Mouse (Mus musculus): ENCODE measurements around the gene Olfr1085. TPM values are rescaled to one million over a fixed set of nuclear protein-coding genes. Genes with fewer than 3 reads are reported as not detected.
"Not testable (repeated sequence)": the region's sequence is repeated elsewhere in the genome, so short reads cannot be mapped to it uniquely, and the experiment has no call there.

Gene Olfr1085
- polyA plus RNA-seq (2012; rRNA removed) = not detected in 2 replicates
- not detected in 2 replicates for polyA plus RNA-seq (2014; fragmentation: Nextera tagmentation; extraction: Ambion mirVana)

DNA sequence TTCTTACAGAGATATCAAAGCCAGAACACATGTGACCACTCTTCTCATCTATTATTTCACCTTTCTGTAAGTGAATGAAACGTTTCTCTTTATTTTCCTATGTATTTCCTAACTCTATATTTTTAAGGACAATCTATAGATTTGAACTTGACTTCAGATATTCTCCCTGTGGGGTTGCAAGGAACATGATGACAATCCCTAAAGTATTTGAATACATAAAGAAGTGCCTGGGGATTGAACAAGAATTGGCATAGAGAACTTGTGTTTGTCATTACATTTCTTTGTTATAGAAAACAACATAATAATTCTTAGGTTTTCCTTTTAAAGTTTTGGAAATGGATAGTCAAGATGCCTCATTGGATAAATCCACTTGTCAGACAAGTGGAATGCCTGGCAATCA lies at the start of gene Olfr1085:
TSS of gene Olfr1085 (minus strand) at position 101 of the 400 bp plus-strand sequence.
- Histone ChIP-seq H3K4me1 (ENCODE audit: control insufficient read depth, insufficient read depth, low read length) (no peaks in the 10 kb centered on the region), H3K27ac (replicated peaks; ENCODE audit: low read depth, low read length) (no peak within 1 kb of the TSS), H3K27me3 (ENCODE audit: control insufficient read depth, insufficient read depth, low read length) (no peaks in the 10 kb centered on the region), H3K9ac (ENCODE audit: low read depth, low read length, severe bottlenecking) (no peak within 1 kb of the TSS), H3K4me3 (replicated peaks; ENCODE audit: low read length) (no peak within 1 kb of the TSS), H3K4me2 (replicated peaks; ENCODE audit: low read depth, low read length, severe bottlenecking) (no peak within 1 kb of the TSS), H3K36me3 (ENCODE audit: control insufficient read depth, insufficient read depth, low read length) (no peaks in the 10 kb centered on the region), H3K9me3 (ENCODE audit: control insufficient read depth, low read length) (no peaks in the 10 kb centered on the region)
- ATAC-seq (ENCODE audit: low FRiP score, low read depth) (no peak), DNase-seq (ENCODE audit: low spot score) (no peak)
- TF ChIP-seq POLR2A (IDR thresholded peaks at IDR 0.05; ENCODE audit: borderline replicate concordance, extremely low read depth, insufficient read depth, insufficient read length) = no peak
- 31% methylated on average over 1 of the region's 1 CpGs for WGBS

DNA sequence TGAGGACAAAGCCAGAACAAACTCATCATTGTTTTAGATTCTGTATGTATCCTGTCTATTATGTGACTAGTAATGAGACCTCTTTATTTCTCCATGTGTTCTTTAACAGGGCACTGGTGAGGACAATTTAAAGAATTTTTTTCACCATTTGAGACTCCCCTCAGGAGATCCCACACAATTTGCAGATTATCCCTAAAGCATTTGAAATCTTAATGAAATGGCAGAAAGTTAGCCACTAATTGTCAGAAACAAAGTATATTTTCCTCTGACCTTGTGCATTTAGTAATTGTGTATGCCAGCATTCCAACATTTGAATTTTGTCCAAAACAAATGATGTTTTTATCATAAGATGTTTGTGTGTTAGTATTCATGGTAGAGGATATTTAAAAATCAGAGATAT lies 36.5 kb upstream of the Olfr1085 start, which contains the start of gene Olfr1087:
TSS of gene Olfr1087 (minus strand) at position 101 of the 400 bp plus-strand sequence.
- H3K4me1 ChIP-seq (ENCODE audit: control insufficient read depth, insufficient read depth, low read length) = no peaks in the 10 kb centered on the region
- ATAC-seq (ENCODE audit: low FRiP score, low read depth) (no peak), DNase-seq (ENCODE audit: low spot score) (no peak)
- no peak for TF ChIP-seq POLR2A (IDR thresholded peaks at IDR 0.05; ENCODE audit: borderline replicate concordance, extremely low read depth, insufficient read depth, insufficient read length)
- H3K9me3 ChIP-seq (ENCODE audit: control insufficient read depth, low read length) = no peaks in the 10 kb centered on the region
- H3K4me2 ChIP-seq (replicated peaks; ENCODE audit: low read depth, low read length, severe bottlenecking) = no peak within 1 kb of the TSS
- no peak within 1 kb of the TSS for H3K27ac ChIP-seq (replicated peaks; ENCODE audit: low read depth, low read length)
- no peak within 1 kb of the TSS for H3K9ac ChIP-seq (ENCODE audit: low read depth, low read length, severe bottlenecking)
- H3K36me3 ChIP-seq (ENCODE audit: control insufficient read depth, insufficient read depth, low read length) = no peaks in the 10 kb centered on the region
- H3K4me3 ChIP-seq (replicated peaks; ENCODE audit: low read length) = no peak within 1 kb of the TSS
- no peaks in the 10 kb centered on the region for H3K27me3 ChIP-seq (ENCODE audit: control insufficient read depth, insufficient read depth, low read length)

- WGBS = 78% methylated on average over 2 of the region's 2 CpGs
- Histone ChIP-seq H3K4me2 (replicated peaks; ENCODE audit: low read depth, low read length, severe bottlenecking) (no peak within 1 kb of the TSS), H3K36me3 (ENCODE audit: control insufficient read depth, insufficient read depth, low read length) (no peaks in the 10 kb centered on the region), H3K27ac (replicated peaks; ENCODE audit: low read depth, low read length) (no peak within 1 kb of the TSS), H3K4me3 (replicated peaks; ENCODE audit: low read length) (no peak within 1 kb of the TSS), H3K27me3 (ENCODE audit: control insufficient read depth, insufficient read depth, low read length) (no peaks in the 10 kb centered on the region), H3K9me3 (ENCODE audit: control insufficient read depth, low read length) (no peaks in the 10 kb centered on the region), H3K9ac (ENCODE audit: low read depth, low read length, severe bottlenecking) (no peak within 1 kb of the TSS), H3K4me1 (ENCODE audit: control insufficient read depth, insufficient read depth, low read length) (no peaks in the 10 kb centered on the region)
- no peak for DNase-seq (ENCODE audit: low spot score)
- ATAC-seq (ENCODE audit: low FRiP score, low read depth) = no peak
- TF ChIP-seq POLR2A (IDR thresholded peaks at IDR 0.05; ENCODE audit: borderline replicate concordance, extremely low read depth, insufficient read depth, insufficient read length) = no peak
Measured at GRCm38 (mm10) chr2:86679992-86680391, 18.2 kb upstream of the Olfr1085 start, which contains the start of gene Olfr1086. TSS of gene Olfr1086 (minus strand) at chr2:86680092.

- not testable (repeated sequence) for H3K4me3 ChIP-seq (replicated peaks; ENCODE audit: low read length); H3K9ac ChIP-seq (ENCODE audit: low read depth, low read length, severe bottlenecking); H3K27me3 ChIP-seq (ENCODE audit: control insufficient read depth, insufficient read depth, low read length); DNase-seq (ENCODE audit: low spot score); H3K9me3 ChIP-seq (ENCODE audit: control insufficient read depth, low read length); H3K4me2 ChIP-seq (replicated peaks; ENCODE audit: low read depth, low read length, severe bottlenecking); H3K36me3 ChIP-seq (ENCODE audit: control insufficient read depth, insufficient read depth, low read length); ATAC-seq (ENCODE audit: low FRiP score, low read depth); H3K27ac ChIP-seq (replicated peaks; ENCODE audit: low read depth, low read length); H3K4me1 ChIP-seq (ENCODE audit: control insufficient read depth, insufficient read depth, low read length)
- WGBS = 81% methylated on average over 1 of the region's 1 CpGs
Measured at GRCm38 (mm10) chr2:86639625-86640024, 22.2 kb downstream of the Olfr1085 start, which contains the start of gene Olfr1084. TSS of gene Olfr1084 (minus strand) at chr2:86639725.

Other genes with a start within 250 kb of the Olfr1085 start
- gene Olfr1061, start 248.0 kb downstream of the Olfr1085 start, polyA plus RNA-seq (2012; rRNA removed) = not detected in 2 replicates
- gene Olfr1061, start 248.0 kb downstream of the Olfr1085 start, polyA plus RNA-seq (2014; fragmentation: Nextera tagmentation; extraction: Ambion mirVana) = not detected in 2 replicates
- gene Olfr1062, start 235.3 kb downstream of the Olfr1085 start, polyA plus RNA-seq (2012; rRNA removed) = not detected in 2 replicates
- gene Olfr1062, start 235.3 kb downstream of the Olfr1085 start, polyA plus RNA-seq (2014; fragmentation: Nextera tagmentation; extraction: Ambion mirVana) = not detected in 2 replicates
- gene Olfr1065, start 211.4 kb downstream of the Olfr1085 start, polyA plus RNA-seq (2012; rRNA removed) = not detected in 2 replicates
- gene Olfr1065, start 211.4 kb downstream of the Olfr1085 start, polyA plus RNA-seq (2014; fragmentation: Nextera tagmentation; extraction: Ambion mirVana) = not detected in 2 replicates
- not detected in 2 replicates for gene Olfr1066, start 205.8 kb downstream of the Olfr1085 start, polyA plus RNA-seq (2012; rRNA removed)
- gene Olfr1066, start 205.8 kb downstream of the Olfr1085 start, polyA plus RNA-seq (2014; fragmentation: Nextera tagmentation; extraction: Ambion mirVana) = not detected in 2 replicates
- not detected in 2 replicates for gene Olfr228, start 174.6 kb downstream of the Olfr1085 start, polyA plus RNA-seq (2012; rRNA removed)
- gene Olfr228, start 174.6 kb downstream of the Olfr1085 start, polyA plus RNA-seq (2014; fragmentation: Nextera tagmentation; extraction: Ambion mirVana) = not detected in 2 replicates
- gene Olfr1076, start 153.6 kb downstream of the Olfr1085 start, polyA plus RNA-seq (2012; rRNA removed) = not detected in 2 replicates
- gene Olfr1076, start 153.6 kb downstream of the Olfr1085 start, polyA plus RNA-seq (2014; fragmentation: Nextera tagmentation; extraction: Ambion mirVana) = not detected in 2 replicates
- gene Olfr1079, start 119.5 kb downstream of the Olfr1085 start, polyA plus RNA-seq (2012; rRNA removed) = not detected in 2 replicates
- gene Olfr1079, start 119.5 kb downstream of the Olfr1085 start, polyA plus RNA-seq (2014; fragmentation: Nextera tagmentation; extraction: Ambion mirVana) = not detected in 2 replicates
- not detected in 2 replicates for gene Olfr1080, start 103.8 kb downstream of the Olfr1085 start, polyA plus RNA-seq (2012; rRNA removed)
- gene Olfr1080, start 103.8 kb downstream of the Olfr1085 start, polyA plus RNA-seq (2014; fragmentation: Nextera tagmentation; extraction: Ambion mirVana) = not detected in 2 replicates
- gene Olfr1082, start 63.1 kb downstream of the Olfr1085 start, polyA plus RNA-seq (2012; rRNA removed) = not detected in 2 replicates
- not detected in 2 replicates for gene Olfr1082, start 63.1 kb downstream of the Olfr1085 start, polyA plus RNA-seq (2014; fragmentation: Nextera tagmentation; extraction: Ambion mirVana)
- not detected in 2 replicates for gene Olfr1084, start 22.3 kb downstream of the Olfr1085 start, polyA plus RNA-seq (2012; rRNA removed)
- not detected in 2 replicates for gene Olfr1084, start 22.3 kb downstream of the Olfr1085 start, polyA plus RNA-seq (2014; fragmentation: Nextera tagmentation; extraction: Ambion mirVana)
- gene Olfr1086, start 18.1 kb upstream of the Olfr1085 start, polyA plus RNA-seq (2012; rRNA removed) = not detected in 2 replicates
- not detected in 2 replicates for gene Olfr1086, start 18.1 kb upstream of the Olfr1085 start, polyA plus RNA-seq (2014; fragmentation: Nextera tagmentation; extraction: Ambion mirVana)
- gene Olfr1087, start 36.4 kb upstream of the Olfr1085 start, polyA plus RNA-seq (2012; rRNA removed) = not detected in 2 replicates
- gene Olfr1087, start 36.4 kb upstream of the Olfr1085 start, polyA plus RNA-seq (2014; fragmentation: Nextera tagmentation; extraction: Ambion mirVana) = not detected in 2 replicates
- gene Olfr1089, start 71.7 kb upstream of the Olfr1085 start, polyA plus RNA-seq (2012; rRNA removed) = not detected in 2 replicates
- gene Olfr1089, start 71.7 kb upstream of the Olfr1085 start, polyA plus RNA-seq (2014; fragmentation: Nextera tagmentation; extraction: Ambion mirVana) = not detected in 2 replicates
- gene Olfr1090, start 97.0 kb upstream of the Olfr1085 start, polyA plus RNA-seq (2012; rRNA removed) = not detected in 2 replicates
- gene Olfr1090, start 97.0 kb upstream of the Olfr1085 start, polyA plus RNA-seq (2014; fragmentation: Nextera tagmentation; extraction: Ambion mirVana) = not detected in 2 replicates
- gene Olfr1093, start 120.5 kb upstream of the Olfr1085 start, polyA plus RNA-seq (2012; rRNA removed) = not detected in 2 replicates
- gene Olfr1093, start 120.5 kb upstream of the Olfr1085 start, polyA plus RNA-seq (2014; fragmentation: Nextera tagmentation; extraction: Ambion mirVana) = not detected in 2 replicates
- not detected in 2 replicates for gene Olfr141, start 148.0 kb upstream of the Olfr1085 start, polyA plus RNA-seq (2012; rRNA removed)
- gene Olfr141, start 148.0 kb upstream of the Olfr1085 start, polyA plus RNA-seq (2014; fragmentation: Nextera tagmentation; extraction: Ambion mirVana) = not detected in 2 replicates
- not detected in 2 replicates for gene Olfr1094, start 162.6 kb upstream of the Olfr1085 start, polyA plus RNA-seq (2012; rRNA removed)
- gene Olfr1094, start 162.6 kb upstream of the Olfr1085 start, polyA plus RNA-seq (2014; fragmentation: Nextera tagmentation; extraction: Ambion mirVana) = not detected in 2 replicates
- gene Olfr1095, start 189.7 kb upstream of the Olfr1085 start, polyA plus RNA-seq (2012; rRNA removed) = not detected in 2 replicates
- gene Olfr1095, start 189.7 kb upstream of the Olfr1085 start, polyA plus RNA-seq (2014; fragmentation: Nextera tagmentation; extraction: Ambion mirVana) = not detected in 2 replicates
- not detected in 2 replicates for gene Gm13723, start 212.8 kb upstream of the Olfr1085 start, polyA plus RNA-seq (2012; rRNA removed)
- not detected in 2 replicates for gene Gm13723, start 212.8 kb upstream of the Olfr1085 start, polyA plus RNA-seq (2014; fragmentation: Nextera tagmentation; extraction: Ambion mirVana)
- not detected in 2 replicates for gene Olfr1097, start 230.2 kb upstream of the Olfr1085 start, polyA plus RNA-seq (2012; rRNA removed)
- gene Olfr1097, start 230.2 kb upstream of the Olfr1085 start, polyA plus RNA-seq (2014; fragmentation: Nextera tagmentation; extraction: Ambion mirVana) = not detected in 2 replicates